Mouse (Mus musculus): ENCODE results near the gene Ubash3b.

Ubash3b gene

GRCm38 (mm10) chr9:41161413-41161812 is at the start of gene Ubash3b:
Ubash3b (minus strand) TSS chr9:41161697.
- peak; percentile 50 to 52 for DNase-seq

- DNase-seq, result peak; percentile 96 to 98
Observed at GRCm38 (mm10) chr9:41207130-41208104, 45.9 kb upstream of the Ubash3b start.

- DNase-seq, result no peak
Observed at GRCm38 (mm10) chr9:41206717-41207116, 45.2 kb upstream of the Ubash3b start.

- no peak for DNase-seq
Observed at GRCm38 (mm10) chr9:41205267-41205666, 43.8 kb upstream of the Ubash3b start.

- peak; percentile 20 to 50 for DNase-seq
Observed at GRCm38 (mm10) chr9:41199456-41200252, 38.2 kb upstream of the Ubash3b start.

- DNase-seq, result no peak
Observed at GRCm38 (mm10) chr9:41198501-41199265, 37.2 kb upstream of the Ubash3b start.

GRCm38 (mm10) chr9:41195742-41196311 is 34.3 kb upstream of the Ubash3b start:
- DNase-seq, result no peak

GRCm38 (mm10) chr9:41191651-41192210 is 30.2 kb upstream of the Ubash3b start:
- no peak for DNase-seq

- peak; percentile 49 to 83 for DNase-seq
Observed at GRCm38 (mm10) chr9:41190745-41191482, 29.4 kb upstream of the Ubash3b start.

- no peak for DNase-seq
Observed at GRCm38 (mm10) chr9:41187939-41188338, 26.4 kb upstream of the Ubash3b start.

- peak in 1 of 2 experiments; percentile 13 for DNase-seq
Observed at GRCm38 (mm10) chr9:41187498-41187897, 26.0 kb upstream of the Ubash3b start.

GRCm38 (mm10) chr9:41185331-41185730 is 23.8 kb upstream of the Ubash3b start:
- DNase-seq, result no peak

GRCm38 (mm10) chr9:41182550-41182949 is 21.1 kb upstream of the Ubash3b start:
- peak; percentile 37 to 60 for DNase-seq

GRCm38 (mm10) chr9:41181803-41182202 is 20.3 kb upstream of the Ubash3b start:
- DNase-seq, result no peak

GRCm38 (mm10) chr9:41181372-41181771 is 19.9 kb upstream of the Ubash3b start:
- no peak for DNase-seq

- DNase-seq, result no peak
Observed at GRCm38 (mm10) chr9:41179056-41179455, 17.6 kb upstream of the Ubash3b start.

- no peak for DNase-seq
Observed at GRCm38 (mm10) chr9:41173158-41173557, 11.7 kb upstream of the Ubash3b start.

- no peak for DNase-seq
Observed at GRCm38 (mm10) chr9:41172426-41172825, 10.9 kb upstream of the Ubash3b start.

- DNase-seq, result no peak
Observed at GRCm38 (mm10) chr9:41170026-41170425, 8.5 kb upstream of the Ubash3b start.

- DNase-seq, result no peak
Observed at GRCm38 (mm10) chr9:41168656-41169055, 7.2 kb upstream of the Ubash3b start.

GRCm38 (mm10) chr9:41168206-41168605 is 6.7 kb upstream of the Ubash3b start:
- no peak for DNase-seq

All from kidney, postnatal 36 days (tissue).